Mouse (Mus musculus) gastrocnemius, postnatal 25 days (tissue): ENCODE measurements around the gene Gm6657. TPM values are rescaled to one million over a fixed set of nuclear protein-coding genes. Genes with fewer than 3 reads are reported as not detected.

Experiments used
- total RNA-seq, 2 experiments: library from RNA; stranded (reverse); gene quantifications; 1 replicate in 1 of 2; 2 replicates in 1 of 2; pipeline ENCODE4 v1.2.3; 2021

Gene Gm6657
- total RNA-seq, 2 experiments from 2014 or later, result not detected

Other genes with a start within 250 kb of the Gm6657 start
- gene Gphn, start 32.1 kb downstream of the Gm6657 start, total RNA-seq, result 10 to 100 TPM; 29.2 to 30.1 TPM